Mouse (Mus musculus): ENCODE data around the gene Ucn3.
"Not testable (repeated sequence)": the region's sequence is repeated elsewhere in the genome, so short reads cannot be mapped to it uniquely, and the experiment has no call there.

Gene Ucn3

GRCm38 (mm10) chr13:3945249-3945648 lies at the start of gene Ucn3:
Ucn3 (minus strand) TSS chr13:3945349.
- no peak for DNase-seq

GRCm38 (mm10) chr13:3992081-3992480 lies 46.9 kb upstream of the Ucn3 start:
- no peak for DNase-seq

- no peak for DNase-seq
Observed at GRCm38 (mm10) chr13:3968849-3969248, 23.7 kb upstream of the Ucn3 start.

GRCm38 (mm10) chr13:3951198-3951914 lies 6.2 kb upstream of the Ucn3 start:
- DNase-seq: no peak

GRCm38 (mm10) chr13:3949477-3949876 lies 4.3 kb upstream of the Ucn3 start:
- no peak for DNase-seq

- no peak for DNase-seq
Observed at GRCm38 (mm10) chr13:3947267-3947666, 2.1 kb upstream of the Ucn3 start.

- no peak for DNase-seq
Observed at GRCm38 (mm10) chr13:3944699-3945098, 450 bp downstream of the Ucn3 start.

GRCm38 (mm10) chr13:3926046-3926445 lies 19.1 kb downstream of the Ucn3 start:
- DNase-seq: no peak

GRCm38 (mm10) chr13:3925632-3926031 lies 19.5 kb downstream of the Ucn3 start:
- no peak for DNase-seq

- no peak for DNase-seq
Observed at GRCm38 (mm10) chr13:3924483-3924882, 20.7 kb downstream of the Ucn3 start.

- DNase-seq: peak; percentile 73 to 84
Observed at GRCm38 (mm10) chr13:3917571-3918311, 27.4 kb downstream of the Ucn3 start, which contains the start of the genes Net1 and Tubal3. Net1 (minus strand) TSS chr13:3918220. Tubal3 (plus strand) TSS chr13:3918274.

GRCm38 (mm10) chr13:3913504-3913903 lies 31.6 kb downstream of the Ucn3 start:
- no peak for DNase-seq

- no peak for DNase-seq
Observed at GRCm38 (mm10) chr13:3910356-3910755, 34.8 kb downstream of the Ucn3 start.

GRCm38 (mm10) chr13:3908262-3908661 lies 36.9 kb downstream of the Ucn3 start:
- no peak for DNase-seq

- DNase-seq: no peak
Observed at GRCm38 (mm10) chr13:3907151-3907696, 37.9 kb downstream of the Ucn3 start.

GRCm38 (mm10) chr13:3899301-3899700 lies 45.8 kb downstream of the Ucn3 start:
- no peak for DNase-seq

GRCm38 (mm10) chr13:3898202-3898601 lies 46.9 kb downstream of the Ucn3 start:
- not testable (repeated sequence) for DNase-seq

GRCm38 (mm10) chr13:3896913-3897312 lies 48.2 kb downstream of the Ucn3 start:
- DNase-seq: peak; percentile 16 to 67

GRCm38 (mm10) chr13:3896032-3896431 lies 49.1 kb downstream of the Ucn3 start:
- DNase-seq: no peak

- DNase-seq: no peak
Observed at GRCm38 (mm10) chr13:3895397-3895980, 49.7 kb downstream of the Ucn3 start.

GRCm38 (mm10) chr13:3894549-3894948 lies 50.6 kb downstream of the Ucn3 start:
- DNase-seq: no peak

GRCm38 (mm10) chr13:3893126-3893734 lies 51.9 kb downstream of the Ucn3 start:
- peak; percentile 83 to 93 for DNase-seq

GRCm38 (mm10) chr13:3892601-3893000 lies 52.5 kb downstream of the Ucn3 start:
- DNase-seq: no peak

Measured in spleen, adult 18-20 months (tissue).